Mouse (Mus musculus) left cerebral cortex, postnatal 36 days (tissue): ENCODE results near the gene Scube1. TPM values are rescaled to one million over a fixed set of nuclear protein-coding genes. Genes with fewer than 3 reads are reported as not detected.

Experiments
- DNase-seq, 2 experiments: peaks; one replicate each; pipeline ENCODE4 v3.0.0; 2021 to 2022; ENCODE audit warnings: low spot score in 2 of 2, mixed read lengths in 1 of 2
- intact Hi-C: fragments of 180-260 bp; cut with DNase I; formaldehyde crosslinking; loops from one replicate; pipeline ENCODE4 v1.15.1; 2025
- total RNA-seq, 2 experiments: library from RNA; stranded (reverse); gene quantifications; 2 replicates each; pipeline ENCODE4 v1.2.3; 2021

The Scube1 gene
- total RNA-seq, 2 experiments from 2014 or later: 68.5 to 71.1 TPM

- no peak for DNase-seq
- intact Hi-C loops: no loop called here
Observed at GRCm38 (mm10) chr15:83676286-83676685, 48.5 kb downstream of the Scube1 start.

- no peak for DNase-seq
- intact Hi-C loops: no loop called here
Observed at GRCm38 (mm10) chr15:83673621-83674020, 51.2 kb downstream of the Scube1 start.

DNA sequence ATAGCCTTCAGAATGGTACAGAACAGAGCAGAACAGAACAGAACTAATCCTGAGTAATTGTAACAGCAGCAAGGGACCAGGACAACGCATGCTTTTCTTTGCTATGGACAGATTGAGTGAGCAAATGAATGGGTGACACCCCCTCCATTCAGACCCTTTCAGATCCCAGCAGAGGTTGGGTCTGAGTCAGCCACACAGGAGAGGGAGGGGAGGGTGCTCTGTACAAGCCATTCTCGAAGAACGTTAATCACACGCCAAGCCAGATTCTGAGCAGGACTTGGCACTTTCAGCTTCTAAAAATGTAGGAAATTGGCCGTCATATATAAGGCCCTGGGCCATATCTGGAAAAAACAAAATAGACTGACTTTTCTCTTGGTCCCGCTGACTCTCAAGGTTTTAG, 57.3 kb downstream of the Scube1 start:
- intact Hi-C loops: no loop called here
- no peak for DNase-seq

- no peak for DNase-seq
- intact Hi-C loops: no loop called here
Observed at GRCm38 (mm10) chr15:83666418-83666817, 58.4 kb downstream of the Scube1 start.

- DNase-seq: no peak
- intact Hi-C loops: loop anchor here (2.0 kb wide), 1 partner anchor 59 kb away; the partner anchor contains the start of gene Scube1
Observed at GRCm38 (mm10) chr15:83665993-83666392, 58.8 kb downstream of the Scube1 start.

- intact Hi-C loops: loop anchor here (1.0 to 5.0 kb wide), 3 partner anchors 60 to 388 kb away; partner anchors contain the start of gene Scube1
- peak; percentile 34 to 41 for DNase-seq
Observed at GRCm38 (mm10) chr15:83664722-83665121, 60.1 kb downstream of the Scube1 start.

DNA sequence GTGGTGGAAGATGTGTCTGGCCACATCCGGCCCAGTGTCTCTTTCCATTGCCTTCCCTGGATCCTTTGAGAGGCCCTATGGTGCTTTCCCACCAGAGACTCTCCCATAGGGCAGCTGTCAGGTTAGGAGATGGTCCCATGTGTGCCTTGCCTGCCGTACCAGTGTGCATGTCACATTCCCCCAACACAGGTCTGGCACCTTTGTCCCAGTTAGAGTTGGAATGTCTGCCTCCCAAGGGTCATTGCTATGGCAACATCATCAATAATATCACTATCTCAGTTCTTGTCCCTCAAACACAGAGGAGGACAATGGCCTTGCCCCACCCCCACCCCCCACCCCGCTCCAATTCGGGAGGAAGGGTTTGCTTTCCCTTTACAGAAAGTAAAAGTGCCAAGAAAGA, 61.8 kb downstream of the Scube1 start:
- intact Hi-C loops: loop anchor here (5.0 kb wide), 1 partner anchor 389 kb away; no protein-coding TSS in a partner anchor
- no peak for DNase-seq

GRCm38 (mm10) chr15:83662106-83662505, 62.7 kb downstream of the Scube1 start:
- intact Hi-C loops: loop anchor here (5.0 kb wide), 1 partner anchor 390 kb away; no protein-coding TSS in a partner anchor
- no peak for DNase-seq

DNA sequence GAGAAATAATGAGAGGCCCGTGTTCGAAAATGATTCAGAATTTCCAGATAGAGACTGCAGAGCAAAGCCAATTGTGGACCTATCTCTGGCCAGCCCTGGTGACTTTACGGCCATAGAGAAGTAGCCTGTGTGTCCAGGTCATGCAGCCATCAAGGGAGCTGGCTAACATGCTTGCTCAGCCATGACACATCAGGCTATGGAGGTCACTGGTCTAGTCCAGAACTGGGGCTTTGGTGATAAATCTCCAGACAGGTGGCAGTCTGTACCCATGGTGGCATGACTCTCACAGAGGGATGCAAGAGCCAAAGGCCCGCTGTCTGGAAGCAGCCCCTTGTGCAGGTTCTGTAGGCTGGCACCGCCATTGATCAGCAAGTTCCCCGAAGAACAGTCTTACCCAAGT, 82.3 kb downstream of the Scube1 start:
- intact Hi-C loops: no loop called here

GRCm38 (mm10) chr15:83640208-83640607, 84.6 kb downstream of the Scube1 start:
- no peak for DNase-seq
- intact Hi-C loops: no loop called here

More for the DNA sequence above, 82.3 kb downstream of the Scube1 start:
- DNase-seq: no peak

DNA sequence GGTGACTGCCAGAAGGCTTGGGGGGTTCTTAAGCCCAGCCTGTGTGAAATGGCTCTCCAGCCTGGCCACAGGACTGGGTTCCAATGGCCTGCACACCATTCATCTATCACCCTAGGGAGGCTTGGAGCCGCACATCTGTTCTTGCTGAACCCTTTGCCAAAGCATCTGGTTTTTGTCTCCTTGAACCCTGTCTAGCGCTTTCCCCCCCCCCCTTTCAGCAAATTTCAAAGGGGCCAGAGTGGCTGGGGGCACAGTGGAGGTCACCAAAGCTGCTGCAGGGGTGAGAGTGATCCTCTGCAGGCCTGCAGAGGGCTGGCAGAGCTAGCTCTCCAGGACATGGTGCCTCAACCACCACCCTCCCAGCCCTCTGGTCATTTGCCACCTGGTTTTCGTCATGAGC, 85.7 kb downstream of the Scube1 start:
- DNase-seq: no peak
- intact Hi-C loops: no loop called here

- intact Hi-C loops: no loop called here
- no peak for DNase-seq
Observed at GRCm38 (mm10) chr15:83638196-83638899, 86.5 kb downstream of the Scube1 start.

- no peak for DNase-seq
- intact Hi-C loops: no loop called here
Observed at GRCm38 (mm10) chr15:83636759-83637158, 88.1 kb downstream of the Scube1 start.

DNA sequence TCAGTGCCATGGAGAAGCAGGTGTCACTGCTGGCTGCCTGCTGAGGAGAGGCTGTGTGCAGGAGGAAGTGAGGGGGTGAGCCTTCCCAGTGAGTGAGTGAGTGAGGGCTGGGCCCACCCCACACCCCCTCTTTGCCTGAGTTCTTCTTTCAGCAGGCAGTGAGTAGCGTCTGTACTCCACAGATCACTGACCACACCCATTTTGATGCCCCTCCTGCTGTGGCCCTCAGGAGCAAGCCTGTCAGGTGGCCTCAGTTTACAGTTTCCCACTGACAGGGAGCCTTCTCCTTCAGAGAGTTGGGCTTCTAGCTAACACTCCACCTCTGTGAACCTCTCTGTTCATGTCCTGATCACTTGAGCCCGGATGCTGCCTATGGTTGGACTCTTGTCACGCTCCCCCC, 89.6 kb downstream of the Scube1 start:
- intact Hi-C loops: loop anchor here (2.0 kb wide), 1 partner anchor 124 kb away; no protein-coding TSS in a partner anchor
- DNase-seq: no peak

- no peak for DNase-seq
- intact Hi-C loops: loop anchor here (2.0 kb wide), 1 partner anchor 125 kb away; no protein-coding TSS in a partner anchor
Observed at GRCm38 (mm10) chr15:83634076-83634475, 90.7 kb downstream of the Scube1 start.

- no peak for DNase-seq
- intact Hi-C loops: no loop called here
Observed at GRCm38 (mm10) chr15:83631071-83631470, 93.8 kb downstream of the Scube1 start.

DNA sequence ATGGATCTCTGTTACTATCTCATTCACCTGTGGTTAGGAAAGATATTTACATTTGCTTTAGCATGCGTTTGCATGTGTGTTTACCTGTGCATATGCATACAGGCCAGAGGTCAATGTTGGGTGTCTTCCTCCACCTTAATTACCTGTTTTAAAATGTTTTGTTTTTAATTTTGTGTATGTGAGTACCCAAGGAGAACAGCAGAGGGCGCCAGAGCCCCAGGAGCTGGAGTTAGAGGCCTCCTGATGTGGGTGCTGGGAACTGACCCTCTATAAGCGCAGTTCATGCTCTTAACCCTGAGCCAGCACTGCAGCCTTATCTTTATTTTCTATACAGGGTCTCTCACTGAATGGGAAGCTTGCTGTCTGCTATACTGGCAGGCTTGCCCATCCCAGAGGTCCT, 95.1 kb downstream of the Scube1 start:
- DNase-seq: no peak
- intact Hi-C loops: no loop called here

DNA sequence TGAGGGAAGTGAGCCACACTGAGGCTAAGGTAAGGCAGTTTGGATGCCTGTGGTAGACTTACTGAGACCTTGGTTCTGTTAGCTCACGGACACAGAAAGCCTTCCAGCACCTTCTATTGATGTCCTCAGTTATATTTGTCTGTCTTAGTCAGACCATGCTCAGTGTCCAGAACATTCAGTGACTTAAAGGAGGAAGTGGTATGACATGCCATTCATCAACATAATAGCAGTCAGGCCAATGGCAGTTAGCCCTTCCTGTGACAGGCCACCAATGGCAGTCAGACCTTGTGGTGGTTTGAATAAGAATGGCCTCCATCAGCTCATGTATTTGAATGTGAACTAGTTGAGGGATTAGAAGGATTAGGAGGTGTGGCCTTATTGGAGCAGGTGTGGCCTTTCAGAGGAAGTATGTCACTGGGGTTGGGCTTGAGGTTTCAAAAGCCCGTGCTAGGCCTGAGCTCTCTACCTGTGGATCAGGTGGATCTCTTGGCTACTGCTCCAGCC, 98.6 kb downstream of the Scube1 start:
- intact Hi-C loops: no loop called here
- DNase-seq: no peak

DNA sequence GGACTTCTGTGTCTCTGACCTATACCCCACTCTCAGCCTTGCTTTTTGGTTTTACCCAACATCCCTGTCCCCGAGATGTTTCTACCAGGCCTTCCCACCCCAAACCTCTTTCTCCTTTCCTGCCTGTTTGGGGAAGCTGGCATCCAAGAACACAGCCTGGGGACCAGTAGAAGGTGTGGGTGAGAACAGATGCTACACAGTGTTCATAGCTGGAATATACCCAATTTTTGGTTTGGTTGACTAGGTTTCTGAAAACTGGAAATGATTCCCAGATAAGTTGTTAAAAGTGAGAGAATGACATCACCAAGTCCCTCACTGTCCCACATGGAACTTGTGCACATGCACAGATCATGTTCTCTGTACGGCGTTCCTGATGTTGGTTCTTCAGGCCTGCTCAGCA, 109.6 kb downstream of the Scube1 start:
- intact Hi-C loops: no loop called here
- peak; percentile 32 to 35 for DNase-seq

- intact Hi-C loops: no loop called here
- peak; percentile 40 to 51 for DNase-seq
Observed at GRCm38 (mm10) chr15:83607115-83607802, 117.6 kb downstream of the Scube1 start.

GRCm38 (mm10) chr15:83606700-83607099, 118.1 kb downstream of the Scube1 start:
- DNase-seq: no peak
- intact Hi-C loops: no loop called here
